Mouse (Mus musculus): Measurements from ENCODE around the gene Slc39a1.

Slc39a1 gene

GRCm38 (mm10) chr3:90294651-90295050, 46.7 kb downstream of the Slc39a1 start:
- DNase-seq (ENCODE audit: low spot score in 2 of 2) = no peak

Data from frontal cortex, postnatal 25 days (tissue).